Mouse (Mus musculus) right cerebral cortex, postnatal 10 days (tissue): ENCODE data around the gene Tas2r126.
A peak's percentile ranks its signal among the peaks of the same experiment; 100 is the strongest.
"Not testable (repeated sequence)": the region's sequence is repeated elsewhere in the genome, so short reads cannot be mapped to it uniquely, and the experiment has no call there.

Source experiments
- DNase-seq, 2 experiments: peaks; one replicate each; pipeline ENCODE4 v3.0.0; 2021; ENCODE audit warnings: low spot score in 2 of 2

The Tas2r126 gene

GRCm38 (mm10) chr6:42434446-42434845 lies at the start of gene Tas2r126:
Gene Tas2r126, plus strand, starts transcription at chr6:42434535.
- DNase-seq = no peak

DNA sequence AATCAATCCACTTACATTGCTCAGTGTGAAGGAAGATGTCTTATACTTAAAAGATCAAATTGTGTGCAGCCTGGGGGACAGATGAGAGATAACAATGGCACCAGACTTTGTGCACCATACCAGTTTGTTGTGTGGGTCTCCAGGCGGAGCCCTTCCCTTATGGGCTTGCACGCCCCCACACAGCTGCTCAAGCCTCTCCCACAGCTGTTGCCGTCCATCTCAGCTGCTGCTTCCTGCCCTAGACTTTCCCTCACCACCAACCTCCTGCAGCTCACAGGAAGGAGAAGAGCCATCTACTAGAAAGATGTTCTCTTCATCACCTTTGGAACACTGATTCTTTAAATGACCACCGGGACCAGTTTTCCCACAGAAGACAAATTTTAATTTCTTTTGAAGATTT lies 48.7 kb upstream of the Tas2r126 start:
- DNase-seq = no peak

DNA sequence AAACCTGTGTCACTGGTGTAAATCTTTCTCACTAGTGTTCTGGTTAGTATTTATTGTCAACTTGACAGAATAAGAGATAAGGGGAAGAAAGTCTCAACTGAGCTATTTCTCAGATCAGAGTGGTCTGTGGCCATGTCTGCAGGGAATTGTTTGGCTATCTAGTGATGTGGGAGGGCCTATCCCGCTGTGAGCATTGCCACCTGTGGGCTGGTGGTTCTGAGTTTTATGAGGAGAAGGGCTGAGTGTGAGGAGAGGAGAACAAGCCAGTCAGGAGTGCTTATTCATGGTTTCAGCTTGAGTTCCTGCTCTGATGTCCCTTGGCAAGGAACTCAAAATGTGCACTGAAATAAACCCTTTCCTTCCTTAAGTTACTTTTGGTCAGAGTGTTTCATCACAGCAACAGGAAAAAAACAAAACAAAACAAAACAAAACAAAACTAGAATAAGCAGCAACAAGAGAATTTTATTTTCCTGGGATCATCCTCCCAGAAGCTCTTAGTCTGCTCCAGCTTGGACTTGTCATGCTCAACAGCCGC lies 42.5 kb upstream of the Tas2r126 start:
- DNase-seq = no peak

DNA sequence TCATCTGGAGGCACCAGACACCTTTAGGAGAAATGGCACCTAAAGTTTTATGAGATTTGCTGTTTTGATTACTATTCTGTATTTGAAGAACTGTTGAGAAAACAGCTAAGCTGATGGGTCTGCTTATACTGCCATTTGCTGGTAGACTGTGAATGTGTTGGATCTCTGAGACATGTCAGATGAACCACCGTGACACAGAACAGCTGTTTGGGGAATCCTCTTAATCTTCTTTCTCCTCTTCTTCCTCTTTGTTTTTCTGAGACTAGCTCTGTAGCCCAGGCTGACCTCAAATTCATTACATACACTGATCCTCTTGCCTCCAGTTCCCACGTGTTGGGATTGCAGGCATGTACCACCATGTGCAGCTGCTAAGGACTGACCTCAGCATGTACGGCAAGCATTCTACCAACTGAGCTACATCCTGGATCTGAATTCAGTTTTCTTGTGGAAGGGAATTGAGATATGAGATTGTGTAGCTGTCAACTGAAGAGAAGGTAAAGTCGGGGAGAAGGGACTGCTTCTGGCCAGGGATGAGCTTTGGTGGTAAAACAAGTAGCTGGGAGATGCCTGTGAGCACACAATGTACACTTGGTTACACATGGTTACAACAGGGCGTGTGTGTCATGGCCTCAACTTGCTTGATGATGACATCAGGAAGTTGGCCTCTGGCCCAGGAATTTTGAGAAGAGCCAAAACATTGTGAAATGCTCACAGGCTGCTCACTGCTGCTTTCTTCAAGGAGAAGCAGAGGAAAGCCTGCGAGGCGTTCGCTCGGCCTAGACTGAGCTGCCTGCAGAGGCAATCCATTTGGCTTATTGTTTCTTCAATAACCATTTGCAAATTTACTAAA lies 38.1 kb upstream of the Tas2r126 start:
- DNase-seq = peak; percentile 26 to 35

GRCm38 (mm10) chr6:42397041-42397657 lies 37.2 kb upstream of the Tas2r126 start:
- DNase-seq = no peak

- DNase-seq = no peak
Observed at GRCm38 (mm10) chr6:42398285-42398684, 36.0 kb upstream of the Tas2r126 start.

GRCm38 (mm10) chr6:42398998-42399397 lies 35.3 kb upstream of the Tas2r126 start:
- DNase-seq = no peak

DNA sequence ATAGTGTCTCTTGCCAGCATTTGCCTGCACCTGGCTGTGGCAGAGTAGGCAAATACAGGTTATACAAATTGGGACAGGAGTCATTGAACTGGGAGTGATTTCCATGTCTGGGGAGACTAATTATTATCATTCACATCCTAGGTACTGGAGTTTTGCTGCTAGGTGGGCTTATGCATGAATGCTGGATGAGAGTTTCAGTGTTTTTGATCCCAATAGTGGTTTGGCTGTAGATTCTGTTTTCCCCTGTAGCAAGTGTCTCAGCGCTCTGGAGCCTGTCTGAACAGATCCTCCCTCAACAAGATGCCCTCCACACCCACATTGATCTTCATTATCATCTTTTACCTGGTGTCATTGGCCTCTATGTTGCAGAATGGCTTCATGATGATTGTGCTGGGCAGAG lies 34.4 kb upstream of the Tas2r126 start, which contains the start of gene Tas2r143:
Tas2r143 (plus strand) TSS at position 301 of the 400 bp plus-strand sequence.
- DNase-seq = no peak

- DNase-seq = no peak
Observed at GRCm38 (mm10) chr6:42405134-42405533, 29.2 kb upstream of the Tas2r126 start, which contains the start of gene Tas2r135. Gene Tas2r135, plus strand, starts transcription at chr6:42405434.

DNA sequence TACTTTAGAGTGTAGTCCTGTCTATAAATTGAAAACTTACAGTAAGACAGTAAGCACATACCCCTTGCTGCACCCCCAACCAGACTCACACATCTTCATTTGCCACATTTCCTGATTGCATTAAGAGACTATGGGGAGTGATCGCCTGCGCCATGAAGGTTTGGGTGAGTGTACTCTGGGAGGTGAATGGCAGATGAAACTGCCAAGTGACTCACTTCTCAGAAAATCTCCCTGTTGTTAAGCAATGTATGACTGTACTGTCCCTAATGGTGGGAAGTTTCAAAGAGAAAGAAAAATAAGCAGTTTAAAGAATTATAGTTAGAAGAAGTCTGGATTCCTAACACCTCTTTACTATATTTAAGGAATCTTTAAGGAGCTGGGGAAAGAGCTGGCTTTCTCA lies 14.9 kb upstream of the Tas2r126 start:
- DNase-seq = no peak

- DNase-seq = no peak
Observed at GRCm38 (mm10) chr6:42421439-42421838, 12.9 kb upstream of the Tas2r126 start.

GRCm38 (mm10) chr6:42424472-42424871 lies 9.9 kb upstream of the Tas2r126 start:
- DNase-seq = no peak

DNA sequence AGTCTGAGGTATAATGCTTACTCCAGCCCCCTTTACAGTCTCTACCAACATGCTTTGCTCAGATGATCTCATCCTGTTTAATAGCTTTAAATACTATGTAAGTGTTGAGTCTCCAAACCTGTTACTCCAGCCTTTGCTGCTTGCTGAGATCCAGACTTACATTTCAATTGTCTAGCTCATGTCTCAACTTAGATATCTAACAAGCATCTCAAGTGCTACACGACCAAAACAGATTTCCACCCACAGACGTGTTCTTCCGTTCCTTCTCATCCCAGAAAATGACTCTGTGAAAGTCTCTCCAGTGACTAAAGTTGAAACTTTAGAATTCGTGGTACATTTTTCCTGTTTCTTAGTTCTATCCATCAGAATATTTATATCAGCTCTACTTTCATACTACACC lies 8.0 kb upstream of the Tas2r126 start:
- no peak for DNase-seq

DNA sequence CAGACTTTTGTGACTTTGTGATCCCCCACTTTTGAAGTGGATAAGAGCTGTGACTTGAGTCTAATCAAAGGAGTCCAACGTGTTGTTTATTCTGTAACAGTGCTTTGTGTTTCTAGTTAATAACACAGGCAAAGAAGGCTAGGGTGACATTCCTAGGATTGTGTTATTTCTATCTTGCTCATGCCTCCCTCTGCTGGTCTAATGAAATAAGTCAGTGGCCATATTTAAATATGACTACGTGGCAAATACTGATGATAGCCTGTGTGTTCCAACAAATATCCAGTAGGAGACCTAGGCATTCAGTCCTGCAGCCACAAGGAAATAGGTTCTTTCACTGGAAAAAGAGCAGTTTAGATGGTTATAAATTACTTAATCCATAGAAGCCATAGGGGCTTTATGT lies 781 bp upstream of the Tas2r126 start:
- no peak for DNase-seq

GRCm38 (mm10) chr6:42435490-42435889 lies 1.2 kb downstream of the Tas2r126 start:
- no peak for DNase-seq

GRCm38 (mm10) chr6:42441395-42441794 lies 7.1 kb downstream of the Tas2r126 start:
- DNase-seq = no peak

DNA sequence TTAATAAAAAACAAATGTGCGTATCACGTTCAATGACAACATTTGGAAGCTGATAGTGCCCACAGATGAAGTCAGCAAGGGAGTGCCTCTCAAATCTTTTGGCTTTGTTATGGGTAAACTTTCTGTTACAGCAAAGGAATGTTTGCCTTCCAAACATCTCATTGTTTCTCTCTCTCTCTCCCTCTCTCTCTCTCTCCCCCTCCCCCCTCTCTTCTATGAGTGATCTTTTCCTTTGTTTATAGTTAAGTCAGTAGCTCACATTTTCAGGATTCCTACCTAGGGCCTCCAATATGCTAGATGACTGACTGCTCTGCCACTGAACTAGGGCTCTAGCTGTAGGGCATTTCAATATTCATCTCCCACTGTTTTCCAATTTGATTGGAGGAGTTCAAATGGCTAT lies 10.2 kb downstream of the Tas2r126 start:
- DNase-seq = no peak

- DNase-seq = no peak
Observed at GRCm38 (mm10) chr6:42447381-42447780, 13.0 kb downstream of the Tas2r126 start.

DNA sequence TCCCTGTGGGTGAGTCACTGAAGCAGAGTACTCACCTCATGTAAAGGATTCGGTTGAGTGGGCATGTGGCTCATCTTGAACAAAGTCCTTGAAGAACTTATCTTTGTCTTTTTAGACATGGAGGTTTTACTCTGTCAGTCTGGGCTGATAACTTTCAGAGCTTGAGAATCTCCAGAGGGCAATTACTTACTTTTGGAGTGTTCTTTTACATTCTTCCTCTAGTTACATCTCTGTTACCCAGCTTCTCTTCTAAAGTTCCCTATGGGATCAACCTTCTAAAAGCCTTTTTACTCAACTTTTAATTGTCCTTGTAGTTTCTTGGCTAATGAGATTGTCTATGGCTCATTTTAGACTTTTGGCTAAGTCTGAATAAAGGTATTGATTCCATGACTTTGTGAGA lies 30.8 kb downstream of the Tas2r126 start, which contains the start of gene Olfr458:
Olfr458 (minus strand) TSS at position 101 of the 400 bp plus-strand sequence.
- no peak for DNase-seq

- no peak for DNase-seq
Observed at GRCm38 (mm10) chr6:42470542-42470941, 36.2 kb downstream of the Tas2r126 start.

DNA sequence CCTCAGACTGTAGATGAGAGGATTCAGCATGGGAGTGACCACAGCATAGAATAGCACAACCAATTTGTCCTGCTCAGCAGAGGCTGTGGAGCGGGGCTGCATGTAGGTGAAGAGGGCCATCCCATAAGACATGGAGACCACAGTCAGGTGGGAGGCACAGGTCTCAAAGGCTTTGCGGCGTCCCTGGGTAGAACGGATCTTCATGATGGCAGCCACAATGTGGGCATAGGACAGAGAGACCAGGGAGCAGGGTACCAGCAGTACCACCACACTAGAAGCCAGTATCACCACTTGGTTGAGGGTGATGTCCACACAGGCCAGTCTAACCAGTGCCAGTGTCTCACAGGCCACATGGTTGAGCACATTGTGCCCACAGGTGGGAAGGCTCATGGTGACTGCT lies 37.0 kb downstream of the Tas2r126 start:
- not testable (repeated sequence) for DNase-seq

DNA sequence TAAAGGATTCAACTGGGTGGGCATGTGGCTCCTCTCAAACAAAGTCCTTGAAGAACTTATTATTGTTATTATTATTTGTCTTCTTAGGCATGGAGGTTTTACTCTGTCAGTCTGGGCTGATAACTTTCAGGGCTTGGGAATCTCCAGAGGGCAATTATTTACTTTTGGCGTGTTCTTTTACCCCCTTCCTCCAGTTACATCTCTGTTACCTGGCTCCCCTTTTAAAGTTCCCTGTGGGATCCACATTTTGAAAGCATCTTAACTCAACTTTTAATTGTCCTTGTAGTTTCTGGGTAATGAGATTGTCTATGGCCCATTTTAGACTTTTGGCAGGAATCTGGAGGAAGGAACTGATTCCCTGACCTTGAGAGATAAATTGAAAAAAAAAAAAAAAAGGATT lies 41.9 kb downstream of the Tas2r126 start, which contains the start of gene Olfr457:
Olfr457 (minus strand) TSS at position 101 of the 400 bp plus-strand sequence.
- DNase-seq = no peak

GRCm38 (mm10) chr6:42484633-42485032 lies 50.3 kb downstream of the Tas2r126 start:
- no peak for DNase-seq
